Mouse (Mus musculus): ENCODE measurements at regions not wholly inside any gene's neighbourhood (a gene's known extent, or its start where the extent isn't known, plus 50 kb on each side); places are given as distances from the start of the nearest gene placed in this dataset.

DNA sequence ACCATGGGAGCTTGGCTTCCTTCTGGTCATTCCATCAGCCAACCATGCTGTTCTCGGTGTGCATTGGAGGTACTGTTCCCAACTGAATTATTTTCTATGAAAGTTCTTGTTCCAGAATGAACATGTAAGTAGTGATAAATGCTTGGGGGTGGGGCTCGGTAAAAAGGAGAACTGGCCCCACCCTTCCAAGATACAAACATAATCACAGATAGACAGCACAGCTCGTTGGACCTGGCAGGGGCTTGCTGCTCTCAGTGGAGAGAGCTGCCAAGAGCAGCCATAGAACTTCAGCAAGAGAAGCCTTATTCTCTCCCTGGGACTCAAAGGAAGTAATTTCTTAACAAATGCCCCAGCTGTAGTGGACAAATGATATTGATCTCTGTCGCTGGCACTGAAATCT is 360.6 kb upstream of the Rag2 start:
- H3K4me1 ChIP-seq (ENCODE audit: control insufficient read depth, insufficient read depth, low read length), result no peaks in the 10 kb centered on the region
- TF ChIP-seq POLR2A (IDR thresholded peaks at IDR 0.05; ENCODE audit: extremely low read depth, insufficient read depth, low read length) (no peak), CTCF (IDR thresholded peaks at IDR 0.05; ENCODE audit: extremely low read depth, insufficient read depth, low read length) (no peak)
- no peak overlapping the region for H3K27ac ChIP-seq (ENCODE audit: insufficient read depth, low read length)
- no peak overlapping the region for H3K4me3 ChIP-seq (ENCODE audit: insufficient read depth, low read length)

DNA sequence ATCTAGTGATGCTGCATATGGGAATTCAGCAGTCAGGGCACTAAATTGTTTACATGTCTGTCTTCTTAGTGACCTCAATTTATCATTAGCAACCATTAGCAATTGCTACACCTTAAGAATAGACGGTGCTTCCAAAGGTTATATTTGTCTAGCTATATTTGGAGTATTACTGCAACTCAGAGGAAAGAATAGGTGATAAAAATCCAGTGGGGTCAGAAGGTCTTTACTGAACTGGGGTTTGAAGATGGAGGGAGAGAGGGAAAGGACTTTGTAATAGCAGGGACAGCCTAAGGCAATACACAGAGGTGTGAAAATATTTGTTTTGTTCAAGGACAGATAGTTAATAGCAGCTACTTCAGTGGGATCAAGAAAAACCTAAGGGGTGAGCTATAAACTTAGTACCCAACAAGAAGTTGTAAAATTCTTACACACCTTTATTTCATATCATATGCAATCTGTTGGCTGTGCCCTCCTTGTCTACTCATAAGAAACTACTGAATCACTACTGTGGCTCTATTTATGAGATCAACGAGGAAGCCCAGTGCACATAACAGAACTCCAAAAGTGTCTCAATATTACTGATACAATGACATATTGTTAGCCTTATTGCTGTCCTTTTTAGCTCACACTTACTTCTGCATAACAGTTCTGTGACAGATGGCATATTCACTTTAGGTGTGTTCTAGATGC is 357.7 kb upstream of the Rag2 start:
- Histone ChIP-seq H3K27ac (ENCODE audit: insufficient read depth, low read length) (no peak overlapping the region), H3K4me3 (ENCODE audit: insufficient read depth, low read length) (no peak overlapping the region), H3K4me1 (ENCODE audit: control insufficient read depth, insufficient read depth, low read length) (no peaks in the 10 kb centered on the region)
- TF ChIP-seq POLR2A (IDR thresholded peaks at IDR 0.05; ENCODE audit: extremely low read depth, insufficient read depth, low read length), result no peak
- no peak for TF ChIP-seq CTCF (IDR thresholded peaks at IDR 0.05; ENCODE audit: extremely low read depth, insufficient read depth, low read length)

DNA sequence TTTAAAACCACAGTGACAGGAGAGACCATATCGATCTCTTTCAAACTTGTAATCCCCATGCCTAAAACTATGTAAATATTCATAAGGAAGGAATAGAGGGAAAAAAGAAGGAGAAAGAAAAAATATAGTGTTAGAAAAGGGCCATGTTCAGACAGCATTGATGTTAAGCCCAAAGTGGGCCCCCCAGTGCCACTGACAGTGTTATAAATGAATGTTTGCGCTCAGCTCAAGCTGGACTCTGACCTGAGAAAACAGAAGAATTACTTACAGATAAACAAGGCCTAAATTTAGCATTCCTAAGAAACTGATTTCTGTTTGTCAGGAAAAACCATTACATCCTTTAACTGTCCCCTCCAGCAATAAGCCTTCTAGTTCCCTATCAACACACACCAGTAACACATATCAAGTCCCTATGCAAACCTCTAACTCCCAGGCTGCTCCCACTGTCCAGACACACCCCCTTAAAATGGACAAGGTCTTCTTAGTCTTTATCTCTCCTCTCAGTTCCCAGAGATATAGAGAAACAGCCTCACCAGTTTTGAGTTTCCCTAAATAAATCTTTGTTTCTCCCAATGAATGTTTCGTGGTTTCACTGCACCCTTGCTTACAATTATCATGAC is 350.4 kb upstream of the Rag2 start:
- Histone ChIP-seq H3K4me3 (ENCODE audit: insufficient read depth, low read length) (no peak overlapping the region), H3K27ac (ENCODE audit: insufficient read depth, low read length) (no peak overlapping the region), H3K4me1 (ENCODE audit: control insufficient read depth, insufficient read depth, low read length) (no peaks in the 10 kb centered on the region)
- TF ChIP-seq POLR2A (IDR thresholded peaks at IDR 0.05; ENCODE audit: extremely low read depth, insufficient read depth, low read length) (no peak), CTCF (IDR thresholded peaks at IDR 0.05; ENCODE audit: extremely low read depth, insufficient read depth, low read length) (no peak)

DNA sequence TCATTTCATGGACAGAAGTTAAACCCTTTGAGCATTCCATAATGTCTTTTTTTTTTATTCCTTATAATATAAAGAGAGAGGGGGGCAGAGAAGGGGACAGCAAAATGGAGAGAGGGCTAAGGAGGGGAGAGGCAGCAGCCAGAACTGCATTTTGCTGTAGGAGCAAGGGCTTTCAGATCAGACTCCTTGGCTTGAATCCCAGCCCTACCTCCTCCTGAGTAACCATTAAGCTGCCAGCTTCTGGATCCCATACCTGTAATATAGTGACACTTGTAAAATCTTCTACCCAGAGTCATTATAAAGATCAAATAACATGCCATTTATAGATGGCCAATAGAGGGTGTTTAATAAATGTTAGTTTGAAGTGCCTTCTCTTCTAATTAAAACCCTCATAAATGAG is 339.6 kb upstream of the Rag2 start:
- Histone ChIP-seq H3K4me1 (ENCODE audit: control insufficient read depth, insufficient read depth, low read length) (no peaks in the 10 kb centered on the region), H3K27ac (ENCODE audit: insufficient read depth, low read length) (no peak overlapping the region), H3K4me3 (ENCODE audit: insufficient read depth, low read length) (no peak overlapping the region)
- TF ChIP-seq POLR2A (IDR thresholded peaks at IDR 0.05; ENCODE audit: extremely low read depth, insufficient read depth, low read length) (no peak), CTCF (IDR thresholded peaks at IDR 0.05; ENCODE audit: extremely low read depth, insufficient read depth, low read length) (no peak)

DNA sequence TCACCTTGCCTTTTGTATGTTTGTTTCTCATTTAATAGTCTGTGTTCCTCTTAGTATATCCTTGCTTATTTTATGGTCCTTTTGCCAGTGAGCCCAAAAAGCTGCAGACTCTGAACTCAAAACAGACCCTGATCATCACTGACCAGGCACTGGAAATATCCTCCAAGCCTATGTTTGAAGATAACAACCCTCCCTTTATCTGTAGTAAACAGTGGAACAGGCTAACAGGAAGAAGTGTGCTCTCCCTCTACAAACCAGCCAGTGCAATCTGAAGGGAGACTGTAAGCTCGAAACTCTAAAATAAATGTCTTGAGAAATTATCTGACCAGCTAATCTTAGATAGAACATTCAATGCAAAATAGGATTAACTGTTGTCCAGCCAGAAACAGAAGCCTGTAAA is 336.4 kb upstream of the Rag2 start:
- TF ChIP-seq POLR2A (IDR thresholded peaks at IDR 0.05; ENCODE audit: extremely low read depth, insufficient read depth, low read length), result no peak
- TF ChIP-seq CTCF (IDR thresholded peaks at IDR 0.05; ENCODE audit: extremely low read depth, insufficient read depth, low read length), result no peak
- H3K4me1 ChIP-seq (ENCODE audit: control insufficient read depth, insufficient read depth, low read length), result no peaks in the 10 kb centered on the region
- H3K27ac ChIP-seq (ENCODE audit: insufficient read depth, low read length), result no peak overlapping the region
- no peak overlapping the region for H3K4me3 ChIP-seq (ENCODE audit: insufficient read depth, low read length)

DNA sequence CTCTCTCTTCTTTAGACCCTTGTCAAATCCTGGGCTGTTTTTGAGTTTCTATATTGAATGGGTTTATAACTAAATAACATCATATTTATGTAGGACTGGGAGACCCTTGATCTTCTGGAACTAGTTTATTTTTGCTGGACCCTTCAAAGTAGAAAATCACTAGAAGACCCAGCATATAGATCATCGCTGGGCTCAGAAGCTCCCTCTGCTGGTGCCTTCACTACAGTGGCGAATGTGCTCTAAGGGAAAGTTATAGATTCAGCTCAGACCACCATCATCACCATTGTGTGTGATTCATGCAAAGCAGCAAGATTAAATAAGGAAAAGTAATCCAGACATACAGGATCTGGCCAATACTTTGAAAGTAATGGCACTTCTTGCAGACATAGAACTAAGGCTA is 335.4 kb upstream of the Rag2 start:
- TF ChIP-seq POLR2A (IDR thresholded peaks at IDR 0.05; ENCODE audit: extremely low read depth, insufficient read depth, low read length) (no peak), CTCF (IDR thresholded peaks at IDR 0.05; ENCODE audit: extremely low read depth, insufficient read depth, low read length) (peak; percentile 47)
- no peaks in the 10 kb centered on the region for H3K4me1 ChIP-seq (ENCODE audit: control insufficient read depth, insufficient read depth, low read length)
- H3K4me3 ChIP-seq (ENCODE audit: insufficient read depth, low read length), result no peak overlapping the region
- H3K27ac ChIP-seq (ENCODE audit: insufficient read depth, low read length), result no peak overlapping the region

DNA sequence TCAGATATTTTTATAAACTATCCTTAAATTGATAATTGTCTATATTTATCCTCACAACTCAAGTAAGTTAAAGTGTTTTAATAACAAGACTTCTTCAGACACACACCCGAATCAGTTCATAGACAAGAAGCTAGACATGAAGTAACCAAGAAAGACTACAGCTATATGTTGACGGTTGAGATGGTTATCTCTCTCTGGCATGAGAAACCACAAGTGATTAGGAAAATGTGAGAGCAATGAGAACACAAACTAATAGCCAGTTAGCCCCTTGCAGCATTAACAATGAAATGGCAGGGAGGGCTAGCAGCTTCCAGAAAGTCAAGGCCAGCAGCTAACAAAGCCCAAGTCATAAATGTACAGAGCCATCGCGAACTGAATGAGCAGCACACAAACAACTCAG is 333.8 kb upstream of the Rag2 start:
- Histone ChIP-seq H3K27ac (ENCODE audit: insufficient read depth, low read length) (no peak overlapping the region), H3K4me1 (ENCODE audit: control insufficient read depth, insufficient read depth, low read length) (no peaks in the 10 kb centered on the region), H3K4me3 (ENCODE audit: insufficient read depth, low read length) (no peak overlapping the region)
- TF ChIP-seq POLR2A (IDR thresholded peaks at IDR 0.05; ENCODE audit: extremely low read depth, insufficient read depth, low read length) (no peak), CTCF (IDR thresholded peaks at IDR 0.05; ENCODE audit: extremely low read depth, insufficient read depth, low read length) (no peak)

DNA sequence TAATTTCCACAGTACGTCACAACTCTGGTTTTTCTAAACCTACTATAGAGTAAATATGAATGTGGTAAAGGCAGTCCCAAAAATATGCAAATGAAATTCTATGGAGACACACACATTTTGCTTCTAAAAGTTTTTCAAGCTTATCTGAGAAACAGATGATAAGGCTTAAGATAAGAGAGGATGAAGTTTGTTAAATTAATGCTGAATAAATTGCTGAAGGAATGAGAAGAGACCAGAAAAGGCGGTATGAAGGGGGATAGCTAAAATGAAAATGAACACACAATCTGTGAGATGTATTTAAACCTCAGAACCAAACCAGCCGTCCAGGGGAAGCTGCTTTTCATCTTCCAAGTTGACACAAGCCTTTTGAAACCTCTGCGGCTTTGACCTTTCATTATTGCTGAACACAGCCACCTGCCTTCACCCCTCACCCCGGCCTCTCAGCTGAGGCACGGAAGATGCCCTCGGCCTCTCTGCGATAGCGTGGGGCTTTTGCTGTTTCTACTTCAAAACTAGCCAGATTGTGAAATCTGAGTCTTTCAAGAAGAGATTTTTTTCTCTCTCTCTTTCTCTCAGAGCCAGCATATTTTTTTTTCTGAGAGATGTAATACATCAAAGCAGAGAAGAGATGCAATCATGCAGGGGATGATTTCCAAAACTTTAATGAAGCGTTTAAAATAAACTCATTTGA is 328.7 kb upstream of the Rag2 start:
- Histone ChIP-seq H3K4me1 (ENCODE audit: control insufficient read depth, insufficient read depth, low read length) (peaks cover 2% of the 10 kb centered on the region; the same call in 1 of the 2 replicates), H3K4me3 (ENCODE audit: insufficient read depth, low read length) (no peak overlapping the region), H3K27ac (ENCODE audit: insufficient read depth, low read length) (no peak overlapping the region)
- TF ChIP-seq POLR2A (IDR thresholded peaks at IDR 0.05; ENCODE audit: extremely low read depth, insufficient read depth, low read length) (no peak), CTCF (IDR thresholded peaks at IDR 0.05; ENCODE audit: extremely low read depth, insufficient read depth, low read length) (no peak)

DNA sequence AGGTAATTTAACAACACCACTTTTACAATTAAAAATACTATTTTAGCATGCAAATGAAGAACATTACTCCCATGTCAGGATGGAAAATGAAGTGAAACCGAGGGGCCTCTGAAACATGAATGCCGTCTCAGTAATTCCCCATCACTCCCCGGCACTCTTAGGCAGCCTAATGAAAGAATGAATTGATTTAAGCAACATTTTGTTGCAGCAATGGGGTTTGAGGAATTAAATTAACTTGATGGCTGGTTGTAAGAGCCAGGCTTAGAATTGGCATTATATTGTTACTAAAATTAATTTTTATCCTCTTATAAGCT is 328.2 kb upstream of the Rag2 start:
- Histone ChIP-seq H3K27ac (ENCODE audit: insufficient read depth, low read length) (no peak overlapping the region; the same call in 1 of the 2 replicates), H3K4me1 (ENCODE audit: control insufficient read depth, insufficient read depth, low read length) (peaks cover 2% of the 10 kb centered on the region; the same call in 1 of the 2 replicates), H3K4me3 (ENCODE audit: insufficient read depth, low read length) (no peak overlapping the region)
- no peak for TF ChIP-seq CTCF (IDR thresholded peaks at IDR 0.05; ENCODE audit: extremely low read depth, insufficient read depth, low read length)
- no peak for TF ChIP-seq POLR2A (IDR thresholded peaks at IDR 0.05; ENCODE audit: extremely low read depth, insufficient read depth, low read length)

DNA sequence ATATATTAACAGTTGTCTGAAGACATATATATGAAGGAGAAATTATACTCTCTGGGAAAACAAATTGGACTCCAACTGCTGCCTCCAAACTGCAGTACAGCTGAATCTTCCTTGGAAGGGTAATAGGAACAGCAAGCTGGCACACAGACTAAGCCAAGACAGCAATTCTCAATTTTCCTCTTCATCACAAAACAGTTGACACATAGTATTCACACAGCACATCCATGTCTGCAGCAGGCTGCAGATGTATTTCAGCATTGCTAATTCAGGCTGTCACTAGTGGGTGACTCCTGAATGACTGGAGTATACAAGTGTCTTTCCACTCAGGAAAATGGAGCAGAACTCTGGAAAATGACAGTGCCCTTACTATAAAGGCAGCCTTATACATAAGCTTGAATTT is 327.7 kb upstream of the Rag2 start:
- Histone ChIP-seq H3K4me1 (ENCODE audit: control insufficient read depth, insufficient read depth, low read length) (peaks cover 2% of the 10 kb centered on the region; the same call in 1 of the 2 replicates), H3K27ac (ENCODE audit: insufficient read depth, low read length) (no peak overlapping the region), H3K4me3 (ENCODE audit: insufficient read depth, low read length) (no peak overlapping the region)
- TF ChIP-seq CTCF (IDR thresholded peaks at IDR 0.05; ENCODE audit: extremely low read depth, insufficient read depth, low read length), result no peak
- no peak for TF ChIP-seq POLR2A (IDR thresholded peaks at IDR 0.05; ENCODE audit: extremely low read depth, insufficient read depth, low read length)
